Mouse (Mus musculus) adrenal gland, postnatal 10 days (tissue): ENCODE measurements around the gene Rsbn1. TPM values are rescaled to one million over a fixed set of nuclear protein-coding genes. Genes with fewer than 3 reads are reported as not detected.
A peak's percentile ranks its signal among the peaks of the same experiment; 100 is the strongest.

Experiments used
- DNase-seq: peaks from one replicate; pipeline ENCODE4 v3.0.0; 2021; ENCODE audit warnings: mixed read lengths
- total RNA-seq, 2 experiments: library from RNA; stranded (reverse); gene quantifications; 2 replicates each; pipeline ENCODE4 v1.2.3; 2021

Rsbn1 gene
- total RNA-seq, 2 experiments from 2014 or later = 16.0 to 17.7 TPM

DNA sequence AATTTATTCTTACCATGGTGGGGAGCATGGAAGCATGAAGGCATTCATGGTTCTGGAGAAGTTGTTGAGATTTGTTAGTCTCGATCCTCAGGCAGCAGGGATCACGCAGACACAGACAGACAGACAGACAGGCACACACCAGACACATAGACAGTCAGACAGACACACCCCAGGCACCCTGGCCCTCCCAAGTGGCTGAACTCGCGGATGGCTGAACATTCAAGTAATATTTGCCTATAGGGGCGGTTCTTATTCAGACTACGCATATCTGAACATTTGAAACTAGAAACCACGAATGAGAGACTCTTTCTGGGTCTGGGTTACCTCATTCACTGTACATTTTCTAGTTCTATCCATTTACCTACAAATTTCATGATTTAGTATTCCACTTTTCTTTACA is 34.7 kb downstream of the Rsbn1 start:
- DNase-seq = no peak

DNA sequence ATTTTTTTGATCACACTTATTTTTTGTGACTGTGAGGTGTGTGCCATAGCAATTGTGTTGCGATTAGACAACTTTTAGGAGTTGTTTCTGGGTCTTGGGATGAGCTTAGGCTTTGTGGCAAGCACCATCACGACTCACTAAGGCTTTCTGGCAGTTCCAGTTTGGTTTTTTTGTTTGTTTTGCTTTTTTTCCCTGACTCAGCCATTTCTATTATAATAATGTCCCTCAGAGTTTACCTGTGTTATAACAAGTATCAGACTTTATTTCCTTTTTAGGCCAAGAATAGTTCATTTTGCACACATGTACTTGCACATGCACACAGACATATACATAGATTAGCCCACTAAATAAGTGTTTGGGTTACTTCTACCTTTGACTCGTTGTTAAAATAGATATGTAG is 46.7 kb downstream of the Rsbn1 start:
- DNase-seq = no peak

DNA sequence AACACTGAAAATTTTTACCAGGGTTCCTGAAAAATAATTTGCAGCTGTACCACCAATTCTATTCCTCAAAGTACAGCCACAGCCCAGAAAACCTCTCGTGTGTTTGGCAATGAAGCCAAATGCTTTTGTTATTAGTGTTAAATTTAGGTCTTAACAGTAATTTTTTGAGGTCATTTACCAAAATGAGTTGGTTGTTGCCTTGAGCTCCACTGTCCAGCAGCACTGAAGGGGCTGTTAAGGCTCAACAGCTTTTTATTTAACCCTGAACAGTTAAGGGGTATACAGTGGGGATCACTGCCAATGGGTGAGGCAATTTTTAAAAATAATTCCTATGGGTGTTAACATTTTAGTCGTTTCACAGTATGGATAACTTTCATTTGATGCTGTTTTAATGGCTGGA is 53.3 kb downstream of the Rsbn1 start:
- DNase-seq = no peak

DNA sequence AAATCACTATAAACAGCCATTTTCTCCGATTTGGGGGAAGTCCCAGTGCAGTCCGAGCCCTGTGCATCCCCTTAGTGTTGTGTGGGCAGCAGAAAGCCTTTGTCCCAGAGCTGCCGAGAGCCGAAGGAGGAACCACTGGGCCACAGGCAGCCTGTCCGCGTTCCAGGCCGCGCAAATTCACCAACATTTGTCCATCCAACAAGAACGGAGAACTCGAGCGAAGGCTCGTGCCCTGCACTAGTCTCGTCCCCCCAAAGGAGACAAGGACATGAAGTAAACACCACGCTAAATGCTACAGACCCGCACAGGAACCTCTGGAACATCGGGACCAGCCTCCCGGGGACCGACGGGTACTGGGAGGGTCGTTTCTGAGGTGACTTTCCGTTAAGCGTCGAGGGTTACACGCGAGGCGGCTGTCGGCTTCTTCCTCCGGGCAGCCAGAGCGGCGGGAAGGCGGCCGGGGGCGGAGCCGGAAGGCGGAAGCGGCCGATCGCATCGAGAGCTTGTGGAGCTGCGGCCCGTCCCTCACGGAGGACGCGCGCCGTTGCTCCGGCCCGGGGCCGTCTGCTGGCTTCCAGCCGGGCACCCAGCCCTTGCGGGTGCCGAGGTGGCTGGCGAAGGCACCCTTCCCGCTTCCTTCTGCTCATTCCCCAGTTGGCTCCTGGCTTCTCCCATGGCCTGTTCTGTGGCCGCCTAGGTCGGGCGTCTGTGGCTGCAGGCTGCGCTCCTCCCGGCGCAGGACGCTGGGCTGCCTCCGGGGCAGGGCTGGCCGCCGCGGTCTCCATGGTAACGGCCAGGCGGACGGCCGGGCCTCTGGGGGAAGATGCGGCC is 54.2 kb downstream of the Rsbn1 start, which contains the start of gene Phtf1:
Phtf1 (plus strand) TSS at position 250 of the 831 bp plus-strand sequence.
- peak; percentile 92 for DNase-seq

DNA sequence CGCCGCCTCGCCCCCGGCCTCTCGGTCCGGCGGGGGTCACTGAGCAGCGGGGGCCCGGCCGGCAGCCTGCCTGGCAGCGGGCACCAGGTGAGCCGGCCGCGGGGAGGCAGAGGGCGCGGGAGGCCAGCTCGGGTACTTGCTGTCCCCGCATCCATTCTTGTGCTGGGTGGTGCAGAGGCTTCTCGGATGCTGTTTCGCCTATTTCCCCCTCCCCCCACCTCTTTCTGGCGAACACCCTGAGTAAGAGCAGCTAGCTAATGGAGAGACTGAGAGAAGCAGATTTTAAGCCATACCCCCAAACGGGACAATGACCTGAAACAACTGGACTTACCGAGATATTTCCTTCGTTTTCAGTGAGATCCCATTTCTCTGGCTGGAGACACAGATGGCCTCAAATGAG is 54.8 kb downstream of the Rsbn1 start:
- DNase-seq = no peak

DNA sequence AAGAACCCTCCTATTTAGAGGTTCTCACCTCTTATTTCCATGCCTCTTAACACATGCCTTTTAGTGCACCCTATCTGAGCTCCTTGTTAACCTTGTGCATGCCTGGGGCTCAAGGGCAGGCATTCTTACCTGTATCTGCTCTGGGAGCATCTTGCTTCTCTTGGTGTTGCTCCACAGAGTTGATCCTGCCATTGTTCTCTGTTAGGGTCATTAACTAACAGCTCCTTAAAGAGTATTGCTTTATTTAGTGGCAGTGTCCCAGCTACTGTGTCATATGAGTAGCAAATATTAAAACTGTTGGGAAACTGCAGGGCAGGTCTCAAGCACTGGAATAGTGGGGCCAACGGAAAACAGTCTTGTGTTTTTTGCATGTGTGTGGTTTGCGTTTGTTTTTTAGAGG is 57.2 kb downstream of the Rsbn1 start:
- DNase-seq = no peak

DNA sequence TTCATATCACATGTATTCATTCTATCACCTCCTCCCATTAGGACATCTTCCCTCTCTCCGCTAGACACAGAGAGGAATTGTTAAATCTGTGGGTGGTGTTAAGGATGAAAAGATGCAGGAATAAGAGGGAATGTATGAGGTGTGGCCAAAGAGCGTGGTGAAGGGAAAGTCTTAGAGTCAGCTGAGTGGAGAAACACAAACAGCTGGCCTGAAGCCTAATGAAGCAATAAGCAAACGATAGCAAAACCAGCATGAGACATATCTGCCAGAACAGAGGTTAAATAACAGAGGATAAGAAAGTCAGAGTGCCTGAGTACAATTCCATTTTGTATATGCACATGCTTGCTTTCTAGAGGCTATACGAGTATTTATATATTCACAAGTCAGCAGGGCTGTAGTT is 70.6 kb downstream of the Rsbn1 start:
- no peak for DNase-seq

DNA sequence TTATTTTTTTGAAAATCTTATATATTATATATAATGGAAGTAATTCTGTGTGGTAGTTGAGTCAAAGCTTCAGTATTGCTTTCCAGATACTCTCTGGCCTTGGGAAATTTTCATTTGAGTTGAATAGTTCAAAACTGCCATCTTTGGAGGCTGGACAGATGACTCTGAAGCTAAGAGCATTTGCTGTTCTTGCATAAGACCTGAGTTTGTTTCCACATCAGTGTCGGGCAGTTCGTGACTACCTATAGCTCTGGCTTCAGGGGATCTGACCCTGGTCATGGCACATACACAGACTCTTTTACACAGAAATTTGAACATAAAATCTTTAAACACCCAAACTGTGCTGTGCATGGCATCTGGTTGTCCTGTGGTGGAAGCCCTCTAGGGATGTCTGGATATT is 71.3 kb downstream of the Rsbn1 start:
- DNase-seq = no peak

DNA sequence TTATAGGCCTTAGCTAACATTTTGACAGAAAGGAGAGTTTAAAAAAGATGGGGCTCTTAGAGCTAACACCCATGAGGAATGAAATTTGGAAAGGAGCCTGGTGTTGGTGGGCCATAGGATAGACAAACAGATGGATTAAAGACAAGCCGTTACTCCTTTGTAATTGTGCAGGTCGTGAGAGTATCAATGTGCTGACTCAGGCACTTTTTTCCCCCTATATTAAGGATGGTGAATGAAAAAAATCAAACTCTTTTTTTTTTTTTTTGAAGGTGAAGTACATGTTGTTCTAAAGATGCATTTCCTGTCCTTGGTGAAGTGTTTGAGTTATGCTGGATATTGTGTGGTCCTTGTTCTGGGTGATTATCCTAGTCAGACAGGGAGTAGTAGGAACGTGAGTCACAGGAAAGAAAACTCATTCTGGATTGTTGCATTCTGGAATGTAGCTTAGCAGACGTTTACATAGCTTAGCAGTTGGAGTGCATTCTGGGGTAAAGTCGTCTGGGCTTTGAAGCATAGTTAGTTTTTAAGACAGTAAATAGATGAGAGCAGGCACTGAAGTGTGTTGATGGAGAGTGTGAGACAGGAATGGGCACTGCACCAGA is 74.0 kb downstream of the Rsbn1 start:
- DNase-seq = no peak

DNA sequence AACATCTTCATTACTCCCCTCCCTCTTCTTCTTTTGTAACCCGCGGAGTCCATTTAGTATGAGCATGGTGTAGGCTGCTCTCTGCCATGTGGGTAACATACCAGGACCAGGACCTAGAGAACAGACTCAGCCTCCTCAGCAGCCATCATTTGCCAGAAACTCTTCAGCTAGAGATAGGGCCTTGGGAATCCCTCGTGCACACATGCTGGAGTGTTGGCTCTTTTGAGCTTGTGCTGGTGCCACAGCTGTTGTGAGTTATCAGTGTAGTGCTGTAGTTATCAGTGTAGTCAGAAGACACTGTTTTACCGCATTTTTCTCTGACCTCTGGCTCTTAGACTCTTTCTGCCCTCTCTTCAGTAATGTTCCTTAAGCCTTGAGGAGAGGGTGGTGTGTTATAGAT is 75.4 kb downstream of the Rsbn1 start:
- DNase-seq = no peak

DNA sequence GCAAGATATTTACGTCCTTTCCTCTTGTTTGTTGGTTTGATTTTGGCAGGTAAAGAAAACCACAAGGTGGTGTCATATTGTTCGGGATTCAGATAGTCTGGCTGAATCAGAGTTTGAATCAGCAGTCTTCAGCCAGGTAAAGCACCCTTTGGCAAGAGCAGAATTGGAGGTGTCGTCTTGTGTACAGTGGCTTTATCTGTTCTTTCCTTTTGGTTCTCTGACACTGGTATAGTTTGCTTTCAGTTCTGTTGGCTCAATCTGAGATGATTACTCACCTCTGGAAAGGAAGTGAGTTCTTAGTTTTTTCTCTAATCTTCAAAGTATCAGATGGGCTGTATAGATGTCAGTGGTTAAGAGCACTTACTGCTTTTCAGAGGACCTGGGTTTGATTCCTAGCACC is 77.4 kb downstream of the Rsbn1 start:
- no peak for DNase-seq

DNA sequence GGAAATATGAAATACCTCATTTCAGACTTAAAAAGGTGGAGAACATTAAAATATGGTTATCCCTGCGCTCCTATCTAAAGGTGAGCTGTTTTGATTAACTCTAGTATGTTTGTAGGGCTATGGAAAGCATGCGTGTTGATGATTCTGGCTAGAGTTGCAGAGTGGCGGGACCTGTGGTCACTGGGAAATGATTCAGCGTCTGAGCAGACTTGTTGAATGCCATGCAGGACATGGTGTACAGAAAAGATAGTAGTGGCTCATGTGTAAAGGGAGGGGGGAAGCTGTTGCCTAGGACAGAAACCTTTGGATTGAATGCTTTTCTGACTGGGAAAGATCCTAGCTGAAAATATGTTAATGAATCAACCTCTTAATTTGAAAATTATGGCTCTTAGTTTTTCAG is 84.8 kb downstream of the Rsbn1 start:
- no peak for DNase-seq

DNA sequence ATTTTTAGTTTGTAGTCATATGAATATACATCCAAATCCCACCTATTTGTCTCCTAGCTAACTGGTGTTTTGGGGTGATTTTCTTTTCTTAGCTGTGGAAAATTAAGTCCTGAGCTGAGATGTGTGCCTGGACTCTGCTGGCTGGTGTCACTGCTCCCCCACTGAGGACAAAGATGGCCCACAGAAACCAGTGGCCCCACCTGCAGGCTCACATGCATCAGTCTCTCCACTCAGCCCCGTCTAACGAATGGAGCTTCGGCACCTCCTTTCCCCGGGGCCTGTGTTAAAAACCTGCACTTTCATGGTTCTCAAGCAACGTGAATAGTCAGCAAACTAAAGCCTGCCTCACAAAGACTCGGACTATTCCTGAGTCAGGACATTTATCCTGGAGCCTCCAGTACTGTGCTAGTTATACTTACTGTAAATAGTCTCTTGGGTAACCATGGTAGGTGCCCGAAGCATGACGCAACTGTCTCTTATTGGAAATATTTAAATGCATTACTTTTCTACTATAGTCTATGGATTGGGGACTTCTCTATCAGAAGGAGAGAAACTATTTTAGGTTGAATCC is 93.1 kb downstream of the Rsbn1 start:
- no peak for DNase-seq

DNA sequence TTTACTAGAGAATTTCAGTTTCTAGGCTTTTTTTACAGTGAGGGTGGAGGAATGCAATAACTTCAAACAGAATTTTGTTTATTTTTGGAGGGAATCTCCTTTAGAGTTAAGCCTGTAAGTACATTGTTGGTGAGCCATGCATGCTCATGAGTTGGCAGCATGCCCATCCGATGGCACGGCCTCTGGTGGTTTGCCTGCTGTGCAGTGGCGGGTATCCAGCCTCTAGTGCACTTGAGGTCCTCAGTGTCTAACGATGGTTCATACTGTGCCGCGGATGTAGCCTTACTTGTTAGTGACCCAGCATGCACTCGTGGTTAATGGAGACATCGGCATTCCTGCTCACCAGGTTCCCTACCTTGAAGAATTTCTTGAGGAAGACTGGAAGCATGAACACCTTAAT is 93.6 kb downstream of the Rsbn1 start:
- peak; percentile 54 for DNase-seq

DNA sequence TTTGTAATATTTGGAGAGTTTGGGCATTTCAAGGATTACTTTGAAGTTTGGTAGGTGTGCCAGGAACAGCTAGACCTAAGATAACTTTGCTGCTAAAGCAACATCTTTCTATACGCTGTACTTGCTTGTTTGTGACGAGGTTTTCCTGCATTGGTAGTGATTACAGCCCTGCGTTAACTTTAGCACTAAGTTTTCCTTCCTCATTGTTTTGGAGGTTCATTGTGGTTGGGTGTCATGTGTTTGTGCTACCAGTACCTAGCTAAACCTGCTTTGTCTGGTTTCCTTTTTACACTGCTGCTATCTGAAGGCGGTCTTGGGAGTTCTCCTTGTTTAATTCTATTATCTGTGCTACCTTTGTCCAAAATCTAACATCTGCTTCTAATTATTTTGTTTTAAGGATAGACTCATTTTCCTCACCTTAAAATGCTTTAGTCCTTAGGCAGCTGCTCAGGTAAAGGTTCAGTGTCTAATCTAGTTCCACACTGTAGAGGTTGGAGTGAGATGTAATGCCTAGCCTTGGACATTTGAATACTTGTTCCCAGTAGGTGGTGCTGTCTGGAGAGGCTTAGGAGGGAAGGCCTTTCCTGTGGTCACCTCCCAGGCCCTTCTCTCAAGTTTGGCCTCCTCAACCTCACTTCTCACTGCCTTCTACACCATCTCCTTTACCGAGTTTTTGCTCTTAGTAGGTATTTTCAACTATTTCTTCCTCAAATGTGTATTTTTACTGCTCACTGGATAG is 96.2 kb downstream of the Rsbn1 start:
- DNase-seq = no peak

DNA sequence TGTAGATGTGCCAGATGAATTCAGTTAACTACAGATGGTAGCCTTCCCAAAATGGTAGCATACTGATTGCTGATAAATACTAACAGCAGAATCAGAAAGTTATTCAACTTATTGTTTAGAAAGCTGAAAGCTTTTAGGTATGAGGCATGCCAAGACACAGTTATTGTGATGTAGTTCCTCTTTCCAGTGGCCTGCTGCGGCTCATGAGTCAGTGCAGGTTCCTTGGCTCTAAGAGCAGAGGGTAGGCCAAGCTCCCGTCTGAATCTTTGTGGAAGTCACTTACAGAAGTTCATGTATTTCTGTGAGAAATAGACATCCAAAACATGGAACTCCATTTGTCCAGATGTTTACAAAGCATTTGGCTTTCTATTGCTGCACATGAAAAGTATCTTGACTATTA is 98.1 kb downstream of the Rsbn1 start:
- DNase-seq = no peak

Other genes starting within 250 kb of the Rsbn1 start
- 10 to 100 TPM; 15.9 to 17.5 TPM for gene Olfml3, start 176.1 kb upstream of the Rsbn1 start, total RNA-seq
- not detected for gene Gm10964, start 174.8 kb upstream of the Rsbn1 start, total RNA-seq
- 100 to 1,000 TPM; 128 to 162 TPM for gene Hipk1, start 122.6 kb upstream of the Rsbn1 start, total RNA-seq
- gene Dclre1b, start 104.7 kb upstream of the Rsbn1 start, total RNA-seq = 10 to 100 TPM; 15.1 to 16.9 TPM
- gene Ap4b1, start 104.6 kb upstream of the Rsbn1 start, total RNA-seq = 10 to 100 TPM; 18.8 to 23.7 TPM
- gene Gm43064, start 104.5 kb upstream of the Rsbn1 start, total RNA-seq = under 1 TPM in 1 of 2 experiments, not detected in 1; 0.58 TPM
- gene Bcl2l15, start 81.5 kb upstream of the Rsbn1 start, total RNA-seq = under 1 TPM in 1 of 2 experiments, not detected in 1; 0.36 TPM
- 1 to 10 TPM; 2.6 to 3.2 TPM for gene Ptpn22, start 54.3 kb upstream of the Rsbn1 start, total RNA-seq
- 10 to 100 TPM; 16.4 to 19.4 TPM for gene Phtf1, start 54.0 kb downstream of the Rsbn1 start, total RNA-seq